Mouse (Mus musculus): Measurements from ENCODE around the gene Hexa. TPM values are rescaled to one million over a fixed set of nuclear protein-coding genes. Genes with fewer than 3 reads are reported as not detected.

Hexa gene
- polyA plus RNA-seq, 1 experiment from 2014 or later: 63.4 TPM

DNA sequence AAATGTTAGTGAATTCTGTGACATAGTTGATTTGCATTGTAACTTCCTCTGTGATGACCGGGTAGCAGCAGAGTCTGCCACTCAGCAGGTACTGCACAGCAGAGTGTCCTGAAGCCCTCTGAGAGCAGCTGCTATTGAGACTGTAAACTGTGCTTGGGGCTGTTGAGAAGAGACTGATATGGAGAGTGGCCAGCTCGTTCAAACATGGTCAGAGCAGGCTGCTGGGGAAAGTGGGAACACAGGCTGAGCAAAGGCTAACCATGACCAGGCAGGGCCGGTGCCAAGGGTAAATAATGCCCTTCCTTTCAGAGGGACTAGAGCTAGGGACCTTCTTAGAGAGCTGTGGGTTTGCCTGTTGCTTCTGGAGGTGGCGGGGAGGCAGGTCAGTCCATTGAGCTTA is 14.4 kb downstream of the Hexa start:
- 65% methylated on average over 4 of the region's 4 CpGs for WGBS
- peaks cover 4% of the 10 kb centered on the region; the same call in 1 of the 2 replicates for H3K36me3 ChIP-seq
- no peak overlapping the region for H3K4me3 ChIP-seq
- no peak overlapping the region for H3K27ac ChIP-seq
- no peak for ATAC-seq (ENCODE audit: borderline replicate concordance, extremely low read depth, low FRiP score, low TSS enrichment)
- H3K9me3 ChIP-seq: no peaks in the 10 kb centered on the region
- H3K4me2 ChIP-seq: no peak overlapping the region
- 0 out of 2 replicates have a peak, but pooled peaks cover 6% of the 10 kb centered on the region for H3K4me1 ChIP-seq
- no peaks in the 10 kb centered on the region for H3K27me3 ChIP-seq
- H3K9ac ChIP-seq: no peak overlapping the region

DNA sequence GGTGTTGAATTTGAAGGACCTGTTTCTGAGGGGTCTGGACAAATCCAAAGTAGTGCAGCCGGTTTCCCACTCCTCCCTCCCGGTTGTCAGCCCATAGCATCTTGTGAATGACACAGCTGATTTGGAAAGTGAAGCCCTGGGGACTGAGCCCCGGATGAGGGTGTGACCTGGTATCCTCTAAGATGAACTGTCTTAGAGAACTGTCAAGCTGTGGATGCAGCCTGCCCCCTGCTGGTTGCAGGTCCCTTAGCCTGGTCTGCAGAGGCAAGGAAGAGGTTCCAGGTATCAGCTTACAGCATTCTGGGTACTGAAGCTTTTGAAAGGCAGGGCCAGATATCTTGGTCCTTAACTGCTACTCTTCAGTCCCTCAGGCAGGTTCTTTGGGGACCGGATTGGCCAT is 26.3 kb downstream of the Hexa start:
- Histone ChIP-seq H3K4me2 (no peak overlapping the region), H3K36me3 (0 out of 2 replicates have a peak, but pooled peaks cover 15% of the 10 kb centered on the region), H3K27me3 (no peaks in the 10 kb centered on the region), H3K27ac (no peak overlapping the region), H3K9me3 (no peaks in the 10 kb centered on the region), H3K4me1 (no peaks in the 10 kb centered on the region), H3K9ac (no peak overlapping the region), H3K4me3 (no peak overlapping the region)
- no peak for ATAC-seq (ENCODE audit: borderline replicate concordance, extremely low read depth, low FRiP score, low TSS enrichment)
- 22% methylated on average over 4 of the region's 4 CpGs for WGBS

DNA sequence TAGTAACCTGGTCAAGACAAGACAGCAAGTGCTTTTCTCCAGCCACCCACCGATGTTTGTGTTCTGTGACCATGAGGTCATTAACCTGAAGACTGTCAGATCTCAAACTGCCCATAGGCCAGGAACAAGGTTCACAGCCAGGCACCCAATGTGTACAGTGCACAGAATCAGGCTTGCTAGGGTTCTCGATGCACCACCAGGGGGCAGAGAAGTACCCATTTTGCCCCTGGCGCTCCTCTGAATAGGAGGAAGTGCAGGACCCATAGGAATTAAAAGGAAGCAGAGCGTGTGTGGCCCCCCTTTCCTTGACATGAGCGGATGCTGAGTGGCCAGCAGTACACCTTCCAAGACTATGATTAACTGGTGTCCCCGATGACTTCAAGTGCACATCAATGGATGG is 27.8 kb downstream of the Hexa start:
- H3K27ac ChIP-seq: no peak overlapping the region
- no peak overlapping the region for H3K4me3 ChIP-seq
- no peaks in the 10 kb centered on the region for H3K9me3 ChIP-seq
- H3K4me1 ChIP-seq: no peaks in the 10 kb centered on the region
- H3K36me3 ChIP-seq: 0 out of 2 replicates have a peak, but pooled peaks cover 9% of the 10 kb centered on the region
- H3K27me3 ChIP-seq: no peaks in the 10 kb centered on the region
- no peak overlapping the region for H3K4me2 ChIP-seq
- WGBS: 22% methylated on average over 6 of the region's 6 CpGs
- no peak overlapping the region for H3K9ac ChIP-seq
- ATAC-seq (ENCODE audit: borderline replicate concordance, extremely low read depth, low FRiP score, low TSS enrichment): no peak

DNA sequence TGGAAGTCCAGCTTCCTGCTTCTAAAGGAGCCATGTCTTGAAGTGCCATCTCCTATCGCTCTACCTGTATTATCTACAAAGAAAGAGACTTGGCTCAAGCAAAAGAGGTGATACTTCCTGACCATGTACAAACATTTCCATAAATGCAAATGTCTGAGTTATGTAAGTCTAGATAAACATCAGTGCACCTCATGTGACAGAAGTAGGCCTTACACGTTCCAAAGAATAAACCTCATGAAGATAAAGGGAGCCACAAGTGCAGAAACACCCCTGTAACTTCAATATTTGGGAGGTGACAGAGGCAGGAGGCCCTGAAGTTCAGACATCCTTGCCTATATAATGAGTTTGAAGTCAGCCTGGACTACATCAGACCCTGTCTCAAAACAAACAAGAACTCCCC is 32.5 kb downstream of the Hexa start:
- no peak overlapping the region for H3K4me3 ChIP-seq
- no peaks in the 10 kb centered on the region for H3K4me1 ChIP-seq
- H3K9me3 ChIP-seq: no peaks in the 10 kb centered on the region
- H3K9ac ChIP-seq: no peak overlapping the region
- WGBS: 64% methylated on average over 2 of the region's 2 CpGs
- H3K27ac ChIP-seq: no peak overlapping the region
- ATAC-seq (ENCODE audit: borderline replicate concordance, extremely low read depth, low FRiP score, low TSS enrichment): no peak
- no peaks in the 10 kb centered on the region for H3K36me3 ChIP-seq
- H3K27me3 ChIP-seq: peaks cover 10% of the 10 kb centered on the region; the same call in 1 of the 2 replicates
- H3K4me2 ChIP-seq: no peak overlapping the region

DNA sequence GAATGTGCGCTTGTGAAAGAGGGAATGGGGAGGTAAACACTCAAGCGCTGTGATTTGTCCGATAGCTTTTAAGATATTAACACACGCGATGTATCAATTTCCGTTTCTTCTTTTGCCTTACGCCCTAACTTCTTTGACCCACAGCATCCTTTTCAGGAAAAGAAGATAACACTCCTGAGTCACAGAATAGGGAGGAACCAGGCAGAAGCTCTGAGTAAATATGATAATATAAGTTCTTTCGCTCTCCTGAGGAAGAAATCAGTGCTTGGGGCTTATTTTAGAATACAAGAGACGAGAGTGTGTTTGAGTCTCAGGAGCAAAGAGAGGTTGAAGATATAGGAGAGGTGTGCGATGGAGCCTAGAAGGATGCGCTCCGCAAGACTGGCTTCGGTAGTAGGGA is 38.1 kb downstream of the Hexa start:
- peaks cover 26% of the 10 kb centered on the region; the same call in 1 of the 2 replicates for H3K27me3 ChIP-seq
- 8% methylated on average over 13 of the region's 13 CpGs for WGBS
- peak overlapping the region; percentile 64 for H3K4me2 ChIP-seq

DNA sequence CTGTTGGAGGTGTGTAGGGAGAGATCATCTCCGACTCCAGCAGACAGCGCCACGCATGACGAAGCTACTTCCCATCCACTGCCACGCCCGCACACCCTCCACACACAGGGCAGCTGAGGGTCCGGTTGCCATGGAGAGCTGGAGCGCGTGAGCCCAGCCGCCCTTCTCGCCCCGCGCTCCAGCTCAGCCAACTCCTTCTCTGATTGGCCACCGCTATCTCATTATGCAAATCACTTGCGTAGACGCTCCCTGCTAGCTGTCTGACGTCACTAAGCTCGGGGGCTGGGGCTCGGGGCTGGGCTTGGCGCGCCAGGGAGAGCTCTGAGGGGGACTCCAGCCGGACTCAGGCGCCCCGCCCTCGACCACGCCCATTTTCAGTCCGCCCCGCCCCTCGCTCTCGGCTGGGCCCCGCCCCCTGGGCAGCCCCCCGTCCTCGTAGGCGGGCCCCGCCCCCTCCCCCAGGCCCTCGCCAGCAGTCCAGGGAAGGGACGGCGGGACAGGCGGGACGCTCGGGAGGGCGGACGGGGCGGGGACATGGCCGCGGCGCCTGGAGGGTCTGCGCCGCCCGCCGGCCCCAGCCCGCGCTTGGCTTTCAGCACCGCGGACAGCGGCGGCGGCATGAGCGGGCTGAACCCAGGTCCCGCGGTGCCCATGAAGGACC is 38.6 kb downstream of the Hexa start, which contains the start of gene Celf6:
Gene Celf6 (plus strand): TSS at position 74 of the 661 bp plus-strand sequence.
- peaks cover 9% of the 10 kb centered on the region for H3K4me1 ChIP-seq
- no peak within 1 kb of the TSS for H3K27ac ChIP-seq
- H3K4me3 ChIP-seq: peak within 1 kb of the TSS; percentile 47
- no peaks in the 10 kb centered on the region for H3K36me3 ChIP-seq
- no peak within 1 kb of the TSS for H3K9ac ChIP-seq
- H3K4me2 ChIP-seq: peak within 1 kb of the TSS; percentile 64
- 1% methylated on average over 50 of the region's 61 CpGs for WGBS
- H3K27me3 ChIP-seq: peaks cover 26% of the 10 kb centered on the region; the same call in 1 of the 2 replicates
- peak; percentile 99 for ATAC-seq (ENCODE audit: borderline replicate concordance, extremely low read depth, low FRiP score, low TSS enrichment)
- H3K9me3 ChIP-seq: no peaks in the 10 kb centered on the region

More for the DNA sequence above, 38.1 kb downstream of the Hexa start:
- H3K9me3 ChIP-seq: no peaks in the 10 kb centered on the region
- no peak overlapping the region for H3K9ac ChIP-seq
- no peak overlapping the region for H3K27ac ChIP-seq
- H3K4me1 ChIP-seq: peaks cover 9% of the 10 kb centered on the region
- H3K4me3 ChIP-seq: peak overlapping the region; percentile 47
- no peak for ATAC-seq (ENCODE audit: borderline replicate concordance, extremely low read depth, low FRiP score, low TSS enrichment)
- H3K36me3 ChIP-seq: no peaks in the 10 kb centered on the region

DNA sequence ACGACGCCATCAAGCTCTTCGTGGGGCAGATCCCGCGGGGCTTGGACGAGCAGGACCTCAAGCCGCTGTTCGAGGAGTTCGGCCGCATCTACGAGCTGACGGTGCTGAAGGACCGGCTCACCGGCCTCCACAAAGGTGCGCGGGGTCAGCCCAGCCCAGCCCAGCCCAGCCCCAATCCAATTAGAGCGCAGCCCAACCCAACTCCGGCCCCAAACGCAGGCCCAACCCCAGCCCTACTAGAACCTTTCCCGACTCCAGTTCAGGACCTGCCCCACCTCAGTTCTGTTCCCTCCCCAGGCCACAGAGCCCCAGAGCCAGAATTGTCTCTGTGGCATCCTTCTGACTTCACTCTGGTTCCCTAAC is 39.1 kb downstream of the Hexa start:
- Histone ChIP-seq H3K36me3 (no peaks in the 10 kb centered on the region), H3K9ac (no peak overlapping the region), H3K27ac (no peak overlapping the region), H3K4me1 (peaks cover 9% of the 10 kb centered on the region), H3K27me3 (peaks cover 26% of the 10 kb centered on the region; the same call in 1 of the 2 replicates), H3K4me2 (peak overlapping the region; percentile 64), H3K4me3 (peak overlapping the region; percentile 47), H3K9me3 (no peaks in the 10 kb centered on the region)
- under 1% methylated on average over 20 of the region's 20 CpGs for whole genome bisulfite sequencing
- ATAC-seq (ENCODE audit: borderline replicate concordance, extremely low read depth, low FRiP score, low TSS enrichment): no peak; the same call in 1 of the 2 replicates

DNA sequence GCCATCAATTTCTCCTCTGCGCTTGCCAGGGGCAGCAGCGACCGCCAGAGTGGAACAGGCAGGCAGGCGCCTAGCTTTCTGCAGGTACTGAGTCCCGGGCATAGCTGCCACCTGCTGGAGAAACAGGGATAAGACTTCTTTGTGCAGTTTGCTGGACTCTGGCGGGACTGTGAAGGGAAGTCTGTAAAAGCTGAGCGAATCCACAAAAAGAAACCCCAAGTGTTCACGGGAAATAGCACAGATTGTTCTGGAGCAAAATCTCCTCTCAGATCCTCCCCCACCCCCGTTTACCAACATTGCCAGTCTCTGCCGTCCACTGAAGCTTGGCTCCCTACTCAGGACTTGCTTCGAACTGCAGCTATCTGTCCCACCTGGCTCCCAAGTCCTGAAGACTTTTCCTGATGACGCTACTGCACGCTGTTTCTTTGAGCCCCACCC is 45.5 kb downstream of the Hexa start:
- Histone ChIP-seq H3K27me3 (peaks cover 16% of the 10 kb centered on the region; the same call in 1 of the 2 replicates), H3K36me3 (no peaks in the 10 kb centered on the region), H3K4me1 (no peaks in the 10 kb centered on the region), H3K4me2 (peak overlapping the region; percentile 55), H3K27ac (no peak overlapping the region), H3K4me3 (peak overlapping the region; percentile 30), H3K9ac (no peak overlapping the region; the same call in 1 of the 2 replicates), H3K9me3 (no peaks in the 10 kb centered on the region)
- ATAC-seq (ENCODE audit: borderline replicate concordance, extremely low read depth, low FRiP score, low TSS enrichment): 0 out of 2 replicates have a peak, but pooled peaks have one; percentile 42
- 4% methylated on average over 13 of the region's 13 CpGs for WGBS

DNA sequence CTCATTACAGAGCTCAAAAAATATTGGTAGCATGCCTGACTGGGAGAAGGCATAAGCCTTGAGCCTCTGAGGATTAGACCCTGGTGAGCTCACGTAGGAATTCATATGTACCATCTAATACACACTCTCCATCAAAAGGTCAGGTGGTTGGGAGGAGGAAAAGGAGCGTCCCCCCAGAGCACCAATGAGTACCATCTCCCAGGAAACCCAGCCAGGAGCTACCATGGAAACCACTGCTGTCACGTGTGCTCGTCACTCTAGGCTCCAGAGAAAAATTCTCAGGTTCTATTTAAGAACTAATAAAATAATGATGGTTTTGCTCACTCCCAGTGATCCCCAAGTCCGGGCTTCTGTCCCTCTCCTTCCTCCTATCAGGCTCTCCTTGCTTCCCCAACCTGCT is 48.9 kb downstream of the Hexa start:
- Histone ChIP-seq H3K27ac (no peak overlapping the region), H3K27me3 (peaks cover 11% of the 10 kb centered on the region; the same call in 1 of the 2 replicates), H3K9me3 (no peaks in the 10 kb centered on the region), H3K9ac (no peak overlapping the region), H3K4me3 (no peak overlapping the region), H3K4me2 (no peak overlapping the region), H3K36me3 (no peaks in the 10 kb centered on the region), H3K4me1 (no peaks in the 10 kb centered on the region)
- WGBS: 54% methylated on average over 5 of the region's 5 CpGs
- no peak for ATAC-seq (ENCODE audit: borderline replicate concordance, extremely low read depth, low FRiP score, low TSS enrichment)

DNA sequence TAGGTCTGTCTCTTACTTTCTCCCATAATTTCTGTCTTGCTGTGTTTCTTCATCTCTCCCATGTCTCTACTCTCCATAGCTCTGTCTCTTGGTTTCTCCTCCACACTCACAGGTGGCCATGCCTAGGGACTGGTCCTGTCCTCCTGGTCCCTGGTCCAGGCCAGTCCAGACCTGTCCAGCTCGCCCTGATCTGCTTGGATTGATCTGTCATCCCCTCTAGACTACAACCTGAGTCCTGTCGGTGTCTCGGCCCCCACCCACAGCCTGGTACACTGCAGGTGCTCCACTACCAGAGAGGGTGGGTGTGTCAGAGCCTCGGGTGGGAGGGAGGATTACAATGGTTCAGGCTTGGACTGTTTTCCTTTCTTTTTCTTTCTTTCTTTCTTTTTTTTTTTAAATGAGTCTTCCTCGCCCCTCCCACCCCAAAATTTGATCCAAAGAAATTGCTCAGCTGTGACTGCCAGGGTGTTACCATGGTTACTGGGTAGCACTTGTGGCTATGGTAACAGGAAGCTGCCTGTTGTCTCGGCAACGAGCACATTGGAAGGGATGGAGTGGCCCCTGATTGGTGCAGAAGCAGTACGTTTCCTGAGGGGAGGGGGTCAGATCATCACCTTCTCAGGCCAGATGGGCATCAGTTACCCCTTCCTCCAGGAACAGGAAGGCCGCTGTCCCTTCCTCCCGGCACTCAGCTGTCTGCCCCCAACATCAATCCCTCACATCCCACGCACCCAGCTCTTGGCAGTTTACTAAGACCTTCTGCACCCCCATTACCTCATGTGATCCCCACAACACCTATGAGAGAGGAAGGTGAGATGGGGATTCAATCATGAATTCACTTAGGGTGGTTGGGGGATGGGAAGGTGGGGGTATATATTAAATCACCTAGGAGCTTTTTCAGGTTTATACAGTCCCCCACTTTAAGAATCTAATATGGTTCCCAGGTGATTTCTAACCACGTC is 49.7 kb downstream of the Hexa start:
- Histone ChIP-seq H3K9me3 (no peaks in the 10 kb centered on the region), H3K27me3 (peaks cover 11% of the 10 kb centered on the region; the same call in 1 of the 2 replicates), H3K4me2 (no peak overlapping the region), H3K36me3 (no peaks in the 10 kb centered on the region), H3K4me3 (no peak overlapping the region), H3K9ac (no peak overlapping the region), H3K27ac (no peak overlapping the region), H3K4me1 (no peaks in the 10 kb centered on the region)
- no peak for ATAC-seq (ENCODE audit: borderline replicate concordance, extremely low read depth, low FRiP score, low TSS enrichment)
- WGBS: 32% methylated on average over 12 of the region's 12 CpGs

DNA sequence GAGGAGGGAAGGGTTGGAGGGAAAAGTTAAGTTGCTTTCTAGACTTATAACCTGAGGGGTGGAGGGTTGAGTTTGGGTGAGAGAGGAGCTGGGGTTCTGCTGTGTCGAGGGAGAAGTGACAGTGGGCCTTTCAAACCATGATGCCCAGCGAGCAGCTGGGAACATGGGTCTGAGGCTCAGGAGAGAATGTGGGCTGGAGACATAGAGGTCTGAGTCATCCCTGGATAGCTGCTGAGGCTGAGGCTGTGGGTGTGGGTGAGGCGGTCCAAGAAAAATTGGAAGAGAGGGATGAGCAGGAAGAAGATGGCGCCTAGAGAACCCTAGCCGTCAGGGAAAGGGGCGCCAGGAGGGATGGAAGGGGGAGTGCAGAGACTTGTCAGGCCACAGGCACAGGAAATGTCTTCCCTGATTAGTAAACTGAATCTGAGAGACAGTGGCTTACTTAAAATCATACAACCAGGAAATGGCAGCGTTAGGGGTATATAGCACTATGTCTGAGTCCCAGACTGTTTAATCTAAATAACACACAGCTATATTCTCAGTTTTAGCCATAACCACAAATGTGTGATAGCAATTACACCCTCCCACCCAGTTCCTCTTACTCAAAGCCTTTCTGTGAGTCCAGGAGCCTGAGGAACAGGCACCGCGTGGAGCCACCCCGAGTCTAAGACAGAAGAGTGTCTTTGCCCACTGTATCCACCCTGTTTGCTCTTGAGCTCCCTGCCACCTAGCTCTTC is 50.5 kb downstream of the Hexa start:
- 62% methylated on average over 10 of the region's 10 CpGs for WGBS
- H3K27me3 ChIP-seq: peaks cover 11% of the 10 kb centered on the region; the same call in 1 of the 2 replicates

More for the DNA sequence above, 50.5 kb downstream of the Hexa start:
- no peak for ATAC-seq (ENCODE audit: borderline replicate concordance, extremely low read depth, low FRiP score, low TSS enrichment)
- Histone ChIP-seq H3K4me1 (no peaks in the 10 kb centered on the region), H3K36me3 (no peaks in the 10 kb centered on the region), H3K9ac (no peak overlapping the region), H3K4me3 (no peak overlapping the region), H3K27ac (no peak overlapping the region), H3K4me2 (no peak overlapping the region), H3K9me3 (no peaks in the 10 kb centered on the region)

Measured in lung, embryonic 15.5 days (tissue).